Mouse (Mus musculus) MEL (cell line): ENCODE data around the gene Rassf8. TPM values are rescaled to one million over a fixed set of nuclear protein-coding genes. Genes with fewer than 3 reads are reported as not detected.

ENCODE experiments used
- DNase-seq: peaks from one replicate; pipeline ENCODE4 v3.0.0; 2011; ENCODE audit warnings: low read depth, low spot score
- H3K27ac ChIP-seq: 2 replicates; pipeline ENCODE4 v1.5.1; 2012; ENCODE audit warnings: low read depth, mild to moderate bottlenecking, control low read depth, low read length, moderate library complexity; ENCODE audit not compliant: control insufficient read depth
- H3K27me3 ChIP-seq, 2 experiments: fragments of 150-350 bp in 1 of 2; sonication (generic) in 1 of 2; 2 replicates each; pipeline ENCODE4 v1.6.1; 2012; ENCODE audit warnings: low read length in 2 of 2, mild to moderate bottlenecking in 2 of 2, improper control_type of control experiment in 1 of 2, moderate library complexity in 1 of 2; ENCODE audit not compliant: insufficient read depth in 2 of 2, control insufficient read depth in 1 of 2
- H3K36me3 ChIP-seq, 2 experiments: 2 replicates each; pipeline ENCODE4 v1.6.1; 2012 to 2014; ENCODE audit warnings: low read length in 2 of 2, improper control_type of control experiment in 1 of 2, inconsistent platforms in 1 of 2, mild to moderate bottlenecking in 1 of 2; ENCODE audit not compliant: insufficient read depth in 2 of 2, control insufficient read depth in 1 of 2
- H3K4me1 ChIP-seq, 2 experiments: fragments of 150-350 bp in 1 of 2; sonication (generic) in 1 of 2; 2 replicates each; pipeline ENCODE4 v1.6.1; 2012; ENCODE audit warnings: low read length in 2 of 2, improper control_type of control experiment in 1 of 2, mild to moderate bottlenecking in 1 of 2; ENCODE audit not compliant: insufficient read depth in 2 of 2, control insufficient read depth in 1 of 2
- H3K4me3 ChIP-seq, 2 experiments: fragments of 150-350 bp in 1 of 2; sonication (generic) in 1 of 2; 2 replicates each; pipeline ENCODE4 v1.5.1; 2012; ENCODE audit warnings: low read depth in 2 of 2, low read length in 2 of 2, mild to moderate bottlenecking in 2 of 2, moderate library complexity in 2 of 2, control low read depth in 1 of 2, improper control_type of control experiment in 1 of 2; ENCODE audit not compliant: control insufficient read depth in 1 of 2, insufficient read depth in 1 of 2
- H3K79me2 ChIP-seq: 2 replicates; pipeline ENCODE4 v1.6.1; 2012; ENCODE audit warnings: mild to moderate bottlenecking, low read length, moderate library complexity; ENCODE audit not compliant: control insufficient read depth, poor library complexity, insufficient read depth
- H3K9ac ChIP-seq: 2 replicates; pipeline ENCODE4 v1.6.1; 2012; ENCODE audit warnings: low read depth, mild to moderate bottlenecking, control low read depth, low read length, moderate library complexity; ENCODE audit not compliant: control insufficient read depth, poor library complexity, severe bottlenecking
- H3K9me3 ChIP-seq: fragments of 150-350 bp; sonication (generic); replicated peaks from 2 replicates; pipeline ENCODE4 v1.6.1; 2012; ENCODE audit warnings: mild to moderate bottlenecking, low read length, improper control_type of control experiment, moderate library complexity; ENCODE audit not compliant: insufficient read depth
- CHD2 ChIP-seq: IDR thresholded peaks from 2 replicates; pipeline ENCODE4 v1.6.1; 2011; ENCODE audit warnings: low read length, improper control_type of control experiment
- CTCF ChIP-seq, 3 experiments: IDR thresholded peaks in 2 of 3; conservative IDR thresholded peaks in 1 of 3; 2 replicates each; pipeline ENCODE4 v1.5.1; 2011 to 2012; ENCODE audit warnings: low read length in 3 of 3, low read depth in 2 of 3, mild to moderate bottlenecking in 2 of 3, improper control_type of control experiment in 1 of 3, inconsistent platforms in 1 of 3, mixed read lengths in 1 of 3, moderate library complexity in 1 of 3; ENCODE audit not compliant: control insufficient read depth in 1 of 3, insufficient read depth in 1 of 3, poor library complexity in 1 of 3, severe bottlenecking in 1 of 3
- ELF1 ChIP-seq: IDR thresholded peaks from 2 replicates; pipeline ENCODE4 v1.6.1; 2014; ENCODE audit warnings: low read depth, mild to moderate bottlenecking, inconsistent platforms, low read length, improper control_type of control experiment, moderate library complexity
- GATA1 ChIP-seq: IDR thresholded peaks from 2 replicates; pipeline ENCODE4 v1.6.1; 2011; ENCODE audit warnings: low read depth, low read length, improper control_type of control experiment
- HCFC1 ChIP-seq: IDR thresholded peaks from 2 replicates; pipeline ENCODE4 v1.6.1; 2012; ENCODE audit warnings: low read depth, mild to moderate bottlenecking, inconsistent platforms, low read length, improper control_type of control experiment, moderate library complexity
- JUND ChIP-seq: IDR thresholded peaks from 2 replicates; pipeline ENCODE4 v1.6.1; 2011; ENCODE audit warnings: low read depth, mild to moderate bottlenecking, improper control_type of control experiment, low read length
- KAT2A ChIP-seq: conservative IDR thresholded peaks from 2 replicates; pipeline ENCODE4 v1.6.1; 2012; ENCODE audit warnings: low read depth, low read length, improper control_type of control experiment, inconsistent platforms
- MAFK ChIP-seq: IDR thresholded peaks from 2 replicates; pipeline ENCODE4 v1.6.1; 2011; ENCODE audit warnings: low read depth, mild to moderate bottlenecking, low read length, improper control_type of control experiment, borderline replicate concordance
- MXI1 ChIP-seq: IDR thresholded peaks from 2 replicates; pipeline ENCODE4 v1.6.1; 2011; ENCODE audit warnings: mild to moderate bottlenecking, low read depth, low read length, improper control_type of control experiment
- MYB ChIP-seq: IDR thresholded peaks from 2 replicates; pipeline ENCODE4 v1.6.1; 2011; ENCODE audit warnings: mild to moderate bottlenecking, low read depth, low read length, improper control_type of control experiment
- POLR2A ChIP-seq, 2 experiments: IDR thresholded peaks; 2 replicates each; pipeline ENCODE4 v1.6.1; 2011 to 2012; ENCODE audit warnings: low read length in 2 of 2, mild to moderate bottlenecking in 2 of 2, control low read depth in 1 of 2, improper control_type of control experiment in 1 of 2, low read depth in 1 of 2, moderate library complexity in 1 of 2; ENCODE audit not compliant: control insufficient read depth in 1 of 2, insufficient read depth in 1 of 2, poor library complexity in 1 of 2
- POLR2AphosphoS2 ChIP-seq: IDR thresholded peaks from 2 replicates; pipeline ENCODE4 v1.6.1; 2011; ENCODE audit warnings: low read length, improper control_type of control experiment
- POLR2AphosphoS5 ChIP-seq: IDR thresholded peaks from 2 replicates; pipeline ENCODE4 v1.6.1; 2012; ENCODE audit warnings: low read depth, borderline replicate concordance, mild to moderate bottlenecking, inconsistent platforms, low read length, moderate library complexity, mixed read lengths
- SMC3 ChIP-seq: IDR thresholded peaks from 2 replicates; pipeline ENCODE4 v1.6.1; 2011; ENCODE audit warnings: low read depth, low read length, improper control_type of control experiment
- TBP ChIP-seq: IDR thresholded peaks from 2 replicates; pipeline ENCODE4 v1.8.0; 2011; ENCODE audit warnings: low read depth, low read length, improper control_type of control experiment
- USF2 ChIP-seq, 2 experiments: IDR thresholded peaks; 2 replicates each; pipeline ENCODE4 v1.6.1; 2011 to 2012; ENCODE audit warnings: improper control_type of control experiment in 2 of 2, low read length in 2 of 2, borderline replicate concordance in 1 of 2, inconsistent platforms in 1 of 2, low read depth in 1 of 2, mild to moderate bottlenecking in 1 of 2; ENCODE audit not compliant: insufficient read depth in 1 of 2
- ZC3H11A ChIP-seq: IDR thresholded peaks from 2 replicates; pipeline ENCODE4 v1.6.1; 2012; ENCODE audit warnings: low read depth, mild to moderate bottlenecking, inconsistent platforms, low read length, improper control_type of control experiment
- ZNF384 ChIP-seq: IDR thresholded peaks from 2 replicates; pipeline ENCODE4 v1.6.1; 2012; ENCODE audit warnings: low read depth, mild to moderate bottlenecking, inconsistent platforms, low read length, improper control_type of control experiment
- polyA plus RNA-seq, 2 experiments: library from polyadenylated mRNA; stranded (reverse) in 1 of 2; unstranded in 1 of 2; fragments of >175 nt in 1 of 2; fragments of >200 nt in 1 of 2; gene quantifications; 2 replicates each; pipeline versions ENCODE4 v1.2.1 to v1.2.4; 2012; ENCODE audit warnings: low replicate concordance in 2 of 2, low read depth in 1 of 2; ENCODE audit not compliant: insufficient read length in 2 of 2, insufficient read depth in 1 of 2, missing spikeins in 1 of 2
- total RNA-seq: library from RNA; depleted of rRNA; stranded (reverse); fragments of 300-350 nt; gene quantifications from 2 replicates; pipeline ENCODE4 v1.2.3, GENCODE M21; 2012

Gene Rassf8
- total and polyA plus RNA-seq, 3 experiments: not detected

GRCm38 (mm10) chr6:145826305-145826704 is 79.8 kb downstream of the Rassf8 start:
- H3K9me3 ChIP-seq: no peaks in the 10 kb centered on the region
- H3K4me3 ChIP-seq: no peak overlapping the region
- no peak overlapping the region for H3K27ac ChIP-seq
- H3K27me3 ChIP-seq: no peaks in the 10 kb centered on the region
- peaks cover 2 to 6% of the 10 kb centered on the region in 2 experiments; a peak in 2 of 4 replicates for H3K4me1 ChIP-seq
- peaks cover 0 to 4% of the 10 kb centered on the region in 2 experiments; a peak in 2 of 4 replicates for H3K36me3 ChIP-seq
- no peak for DNase-seq
- H3K9ac ChIP-seq: no peak overlapping the region
- TF ChIP-seq GATA1: no peak
- TF ChIP-seq KAT2A: no peak
- TF ChIP-seq CHD2: no peak
- TF ChIP-seq MAFK: no peak
- no peak for TF ChIP-seq ZC3H11A
- TF ChIP-seq USF2 (IDR thresholded peaks at IDR 0.05; ENCODE audit: borderline replicate concordance in 1 of 2, insufficient read depth in 1 of 2, low read depth in 1 of 2, low read length in 2 of 2): no peak
- no peak for TF ChIP-seq POLR2A (IDR thresholded peaks at IDR 0.05; ENCODE audit: control insufficient read depth in 1 of 2, insufficient read depth in 1 of 2, low read depth in 1 of 2, low read length in 2 of 2, poor library complexity in 1 of 2)
- TF ChIP-seq JUND: no peak
- TF ChIP-seq ELF1: no peak
- no peak for TF ChIP-seq POLR2AphosphoS5
- TF ChIP-seq MYB: no peak
- H3K79me2 ChIP-seq: no peaks in the 10 kb centered on the region

- no peak for DNase-seq
Observed at GRCm38 (mm10) chr6:145829062-145829835, 82.7 kb downstream of the Rassf8 start.

More at GRCm38 (mm10) chr6:145829062-145829835, 82.7 kb downstream of the Rassf8 start:
- Histone ChIP-seq H3K27ac (no peak overlapping the region), H3K4me1 (peaks cover 2 to 6% of the 10 kb centered on the region in 2 experiments; a peak in 2 of 4 replicates), H3K9me3 (no peaks in the 10 kb centered on the region), H3K4me3 (no peak overlapping the region), H3K79me2 (no peaks in the 10 kb centered on the region), H3K27me3 (no peaks in the 10 kb centered on the region), H3K9ac (no peak overlapping the region), H3K36me3 (peaks cover 0 to 4% of the 10 kb centered on the region in 2 experiments; a peak in 2 of 4 replicates)
- TF ChIP-seq ZNF384 (no peak), USF2 (IDR thresholded peaks at IDR 0.05; ENCODE audit: borderline replicate concordance in 1 of 2, insufficient read depth in 1 of 2, low read depth in 1 of 2, low read length in 2 of 2) (no peak), TBP (no peak), CTCF (IDR thresholded peaks at IDR 0.05 in 2 of 3, conservative IDR thresholded peaks at IDR 0.05 in 1 of 3; ENCODE audit: control insufficient read depth in 1 of 3, insufficient read depth in 1 of 3, low read depth in 2 of 3, low read length in 3 of 3, poor library complexity in 1 of 3, severe bottlenecking in 1 of 3) (no peak), CHD2 (no peak), HCFC1 (no peak), SMC3 (no peak), POLR2AphosphoS2 (no peak), MYB (no peak), MXI1 (no peak), ZC3H11A (no peak)
